Mouse (Mus musculus): ENCODE measurements around the gene Tnik. TPM values are rescaled to one million over a fixed set of nuclear protein-coding genes. Genes with fewer than 3 reads are reported as not detected.

The Tnik gene
- polyA plus RNA-seq, 1 experiment from 2014 or later, result 47.3 TPM

GRCm38 (mm10) chr3:28696162-28696561 lies 433.1 kb downstream of the Tnik start:
- Histone ChIP-seq H3K27ac (no peak overlapping the region), H3K4me3 (no peak overlapping the region), H3K27me3 (no peaks in the 10 kb centered on the region; the same call in 1 of the 2 replicates), H3K9ac (no peak overlapping the region), H3K4me1 (no peaks in the 10 kb centered on the region), H3K4me2 (replicated peaks) (no peak overlapping the region), H3K9me3 (replicated peaks) (no peaks in the 10 kb centered on the region), H3K36me3 (no peaks in the 10 kb centered on the region)
- ATAC-seq (ENCODE audit: low FRiP score), result no peak
- 78% methylated on average over 10 of the region's 10 CpGs for WGBS

DNA sequence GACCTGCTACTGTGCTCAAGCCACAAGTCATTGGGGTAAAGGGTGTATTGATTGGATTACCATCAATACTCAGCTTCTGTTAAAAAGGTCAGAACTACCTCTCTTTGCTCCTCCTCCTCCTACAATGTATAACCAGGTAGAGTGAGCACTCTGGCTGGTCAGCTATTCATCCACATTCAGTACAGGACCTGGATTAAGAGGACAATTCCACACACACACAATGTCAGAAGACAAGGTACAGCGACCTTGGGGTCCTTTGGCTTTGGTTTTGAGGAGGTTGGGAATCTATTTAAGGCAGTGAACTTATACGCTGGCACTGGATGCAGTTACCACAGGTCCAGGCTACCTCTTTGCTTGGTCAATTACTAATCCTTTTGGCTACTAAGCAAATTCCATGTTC lies 434.8 kb downstream of the Tnik start, which contains the start of gene Slc2a2:
Gene Slc2a2 (plus strand): TSS at position 107 of the 400 bp plus-strand sequence.
- no peak for ATAC-seq (ENCODE audit: low FRiP score)
- Histone ChIP-seq H3K27ac (no peak within 1 kb of the TSS), H3K4me3 (no peak within 1 kb of the TSS), H3K27me3 (no peaks in the 10 kb centered on the region; the same call in 1 of the 2 replicates), H3K4me2 (replicated peaks) (no peak within 1 kb of the TSS), H3K9me3 (replicated peaks) (no peaks in the 10 kb centered on the region), H3K9ac (no peak within 1 kb of the TSS), H3K36me3 (no peaks in the 10 kb centered on the region), H3K4me1 (no peaks in the 10 kb centered on the region)
- 90% methylated on average over 2 of the region's 2 CpGs for WGBS

- H3K27me3 ChIP-seq, result no peaks in the 10 kb centered on the region; the same call in 1 of the 2 replicates
- H3K4me3 ChIP-seq, result no peak overlapping the region
- H3K9me3 ChIP-seq (replicated peaks), result no peaks in the 10 kb centered on the region
- no peak overlapping the region for H3K27ac ChIP-seq
- H3K4me1 ChIP-seq, result no peaks in the 10 kb centered on the region
- H3K36me3 ChIP-seq, result no peaks in the 10 kb centered on the region
- WGBS, result 65% methylated on average over 4 of the region's 4 CpGs
- no peak overlapping the region for H3K9ac ChIP-seq
- ATAC-seq (ENCODE audit: low FRiP score), result no peak
- H3K4me2 ChIP-seq (replicated peaks), result no peak overlapping the region
Observed at GRCm38 (mm10) chr3:28699601-28700000, 436.6 kb downstream of the Tnik start.

DNA sequence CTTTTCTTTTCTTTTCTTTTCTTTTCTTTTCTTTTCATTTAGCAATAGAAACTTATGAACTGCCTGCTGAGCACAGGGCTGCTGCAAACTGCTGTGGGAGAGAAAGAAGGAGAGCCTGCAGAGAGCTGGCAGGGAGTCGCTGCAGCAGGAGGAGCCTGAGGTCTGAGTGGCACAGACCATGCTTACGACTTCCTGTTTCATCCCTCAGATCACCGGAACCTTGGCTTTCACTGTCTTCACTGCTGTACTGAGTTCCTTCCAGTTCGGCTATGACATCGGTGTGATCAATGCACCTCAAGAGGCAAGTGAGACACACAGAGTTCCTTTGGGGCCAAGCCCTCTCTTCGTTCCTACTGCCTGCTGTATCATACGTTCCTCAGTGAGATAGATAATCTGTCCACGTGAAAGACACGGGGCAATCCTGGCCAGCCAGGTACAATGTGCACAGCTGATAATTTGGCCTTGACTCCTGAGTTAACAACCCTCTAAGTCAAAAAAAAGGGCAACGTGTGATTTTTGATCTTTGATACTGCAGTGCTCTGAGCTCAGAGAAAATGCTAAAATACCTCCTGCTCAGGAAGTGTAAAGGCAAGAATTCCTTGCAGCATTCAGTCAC lies 442.6 kb downstream of the Tnik start:
- ATAC-seq (ENCODE audit: low FRiP score), result no peak
- Histone ChIP-seq H3K27me3 (no peaks in the 10 kb centered on the region), H3K4me1 (no peaks in the 10 kb centered on the region), H3K4me3 (no peak overlapping the region), H3K27ac (no peak overlapping the region), H3K9ac (no peak overlapping the region), H3K9me3 (replicated peaks) (no peaks in the 10 kb centered on the region), H3K4me2 (replicated peaks) (no peak overlapping the region), H3K36me3 (no peaks in the 10 kb centered on the region)
- 75% methylated on average over 10 of the region's 10 CpGs for WGBS

DNA sequence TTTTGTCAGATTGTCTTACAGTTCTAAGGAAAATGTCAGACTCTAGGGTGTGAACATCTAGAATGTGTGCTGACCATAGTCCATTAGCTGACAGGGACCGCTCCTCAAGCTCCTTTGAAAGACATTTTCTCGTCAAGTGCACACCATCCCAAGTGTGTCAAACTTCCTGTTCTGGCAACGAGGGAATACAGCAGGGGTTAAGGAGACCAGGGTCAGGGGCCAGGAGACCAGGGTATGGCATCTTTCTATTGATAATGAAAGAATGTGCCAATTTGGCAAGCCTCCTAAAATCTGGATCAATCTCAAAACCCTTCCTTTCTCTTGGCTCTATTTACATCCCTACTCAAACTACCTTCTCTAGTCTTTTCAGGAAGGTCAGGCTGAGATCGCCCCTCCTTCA lies 443.7 kb downstream of the Tnik start:
- no peaks in the 10 kb centered on the region for H3K27me3 ChIP-seq
- no peak overlapping the region for H3K4me3 ChIP-seq
- H3K4me2 ChIP-seq (replicated peaks), result no peak overlapping the region
- H3K36me3 ChIP-seq, result no peaks in the 10 kb centered on the region
- no peaks in the 10 kb centered on the region for H3K4me1 ChIP-seq
- H3K9ac ChIP-seq, result no peak overlapping the region
- H3K9me3 ChIP-seq (replicated peaks), result no peaks in the 10 kb centered on the region
- WGBS, result 73% methylated on average over 4 of the region's 4 CpGs
- no peak overlapping the region for H3K27ac ChIP-seq
- no peak for ATAC-seq (ENCODE audit: low FRiP score)

- no peak overlapping the region for H3K27ac ChIP-seq
- H3K4me2 ChIP-seq (replicated peaks), result no peak overlapping the region
- H3K27me3 ChIP-seq, result no peaks in the 10 kb centered on the region
- H3K9ac ChIP-seq, result no peak overlapping the region
- H3K4me3 ChIP-seq, result no peak overlapping the region
- H3K36me3 ChIP-seq, result no peaks in the 10 kb centered on the region
- no peaks in the 10 kb centered on the region for H3K4me1 ChIP-seq
- ATAC-seq (ENCODE audit: low FRiP score), result no peak
- H3K9me3 ChIP-seq (replicated peaks), result no peaks in the 10 kb centered on the region
- WGBS, result 84% methylated on average over 1 of the region's 1 CpGs
Observed at GRCm38 (mm10) chr3:28709740-28710139, 446.7 kb downstream of the Tnik start.

DNA sequence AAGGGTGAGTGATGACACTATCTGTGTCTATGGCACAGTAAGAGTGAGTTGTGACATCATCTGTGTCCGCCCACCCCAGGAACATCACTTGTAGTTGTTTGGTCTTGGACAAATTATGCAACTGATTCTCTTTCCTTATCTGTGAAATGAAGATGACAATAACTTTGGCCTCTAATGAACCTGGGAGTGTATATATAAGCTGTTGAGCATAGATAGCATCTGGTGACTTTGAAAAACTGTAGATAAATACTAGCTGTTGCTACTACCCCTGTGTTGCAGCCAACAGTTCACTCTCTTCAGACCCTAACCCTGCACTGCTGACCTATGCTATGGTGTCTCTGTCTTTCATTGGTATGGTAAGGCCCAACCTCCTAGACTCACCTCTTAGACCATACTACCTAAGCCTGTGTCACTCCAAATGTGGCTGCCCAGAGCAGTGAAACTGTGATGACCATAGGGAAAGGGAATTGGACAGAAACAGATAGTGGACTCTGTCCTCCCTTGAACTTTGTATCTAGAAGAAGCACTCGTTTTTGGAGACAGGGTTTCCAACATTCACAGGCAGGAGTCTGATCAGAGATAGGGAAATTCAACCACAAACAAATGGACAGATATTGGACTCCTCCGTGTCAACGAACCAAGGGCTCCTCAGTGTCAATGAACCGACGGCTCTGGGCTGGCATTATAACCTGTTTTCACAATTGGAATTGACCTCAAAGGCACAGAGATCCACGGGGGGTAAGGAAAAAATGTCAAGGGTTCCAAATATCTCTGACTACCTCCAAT lies 451.1 kb downstream of the Tnik start:
- 75% methylated on average over 7 of the region's 7 CpGs for WGBS
- no peaks in the 10 kb centered on the region for H3K27me3 ChIP-seq
- H3K27ac ChIP-seq, result no peak overlapping the region
- no peak overlapping the region for H3K4me3 ChIP-seq
- H3K9ac ChIP-seq, result no peak overlapping the region
- no peaks in the 10 kb centered on the region for H3K36me3 ChIP-seq
- H3K4me1 ChIP-seq, result no peaks in the 10 kb centered on the region
- no peak for ATAC-seq (ENCODE audit: low FRiP score)
- no peaks in the 10 kb centered on the region for H3K9me3 ChIP-seq (replicated peaks)
- H3K4me2 ChIP-seq (replicated peaks), result no peak overlapping the region

GRCm38 (mm10) chr3:28718521-28718920 lies 455.5 kb downstream of the Tnik start:
- Histone ChIP-seq H3K27me3 (no peaks in the 10 kb centered on the region), H3K9ac (no peak overlapping the region), H3K36me3 (no peaks in the 10 kb centered on the region), H3K9me3 (replicated peaks) (no peaks in the 10 kb centered on the region), H3K4me2 (replicated peaks) (no peak overlapping the region), H3K4me1 (no peaks in the 10 kb centered on the region), H3K4me3 (no peak overlapping the region), H3K27ac (no peak overlapping the region)
- ATAC-seq (ENCODE audit: low FRiP score), result no peak
- WGBS, result 88% methylated on average over 2 of the region's 2 CpGs

DNA sequence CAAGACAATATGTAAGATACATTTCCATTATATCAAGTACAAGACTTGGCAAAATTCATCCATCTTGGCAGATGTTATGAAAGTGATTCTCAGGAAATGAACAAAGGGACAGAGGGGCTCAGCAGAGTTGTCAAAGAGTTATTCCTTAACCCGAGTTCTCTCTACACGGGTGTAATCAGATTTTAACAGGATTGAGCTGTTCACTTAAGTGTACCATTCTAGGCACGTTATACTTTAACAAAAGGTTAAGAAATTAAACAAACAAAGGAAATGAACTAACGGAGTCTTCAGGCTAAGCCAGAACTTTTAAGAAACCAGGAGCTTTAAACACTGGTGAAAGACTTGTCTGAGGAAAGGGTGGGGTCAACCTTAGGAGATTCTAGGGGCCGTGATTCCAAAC lies 458.2 kb downstream of the Tnik start:
- Histone ChIP-seq H3K4me2 (replicated peaks) (no peak overlapping the region), H3K4me3 (no peak overlapping the region)

DNA sequence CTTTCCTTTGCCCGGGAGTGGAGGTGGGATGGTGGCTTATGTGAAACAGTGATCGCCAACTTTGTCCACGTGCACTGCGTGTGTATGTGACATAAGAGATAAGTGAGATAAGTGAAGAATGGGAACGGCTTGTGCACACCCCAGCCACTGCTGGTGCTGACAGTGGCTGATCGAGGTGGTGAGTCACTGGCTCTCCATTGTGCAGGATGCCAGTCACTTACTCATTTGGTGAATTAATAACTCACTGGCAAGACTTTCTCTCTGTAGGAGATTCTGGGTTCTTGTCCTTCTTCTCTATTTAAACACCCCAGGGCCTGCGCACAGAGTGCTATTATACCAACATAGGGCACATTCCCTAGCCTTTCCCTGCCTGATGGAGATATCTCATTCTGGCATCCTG lies 458.8 kb downstream of the Tnik start:
- Histone ChIP-seq H3K4me2 (replicated peaks) (no peak overlapping the region), H3K9me3 (replicated peaks) (no peaks in the 10 kb centered on the region), H3K36me3 (no peaks in the 10 kb centered on the region), H3K27me3 (no peaks in the 10 kb centered on the region), H3K4me1 (no peaks in the 10 kb centered on the region), H3K9ac (no peak overlapping the region), H3K27ac (no peak overlapping the region), H3K4me3 (no peak overlapping the region)
- ATAC-seq (ENCODE audit: low FRiP score), result no peak
- WGBS, result 86% methylated on average over 7 of the region's 7 CpGs

More for the DNA sequence above, 458.2 kb downstream of the Tnik start:
- no peak for ATAC-seq (ENCODE audit: low FRiP score)
- Histone ChIP-seq H3K9ac (no peak overlapping the region), H3K27me3 (no peaks in the 10 kb centered on the region), H3K4me1 (no peaks in the 10 kb centered on the region), H3K27ac (no peak overlapping the region), H3K36me3 (no peaks in the 10 kb centered on the region), H3K9me3 (replicated peaks) (no peaks in the 10 kb centered on the region)
- WGBS, result 83% methylated on average over 5 of the region's 5 CpGs

- no peak overlapping the region for H3K9ac ChIP-seq
- no peak overlapping the region for H3K4me3 ChIP-seq
- no peaks in the 10 kb centered on the region for H3K4me1 ChIP-seq
- no peak for ATAC-seq (ENCODE audit: low FRiP score)
- H3K9me3 ChIP-seq (replicated peaks), result no peaks in the 10 kb centered on the region
- H3K27me3 ChIP-seq, result no peaks in the 10 kb centered on the region
- H3K4me2 ChIP-seq (replicated peaks), result no peak overlapping the region
- no peaks in the 10 kb centered on the region for H3K36me3 ChIP-seq
- no peak overlapping the region for H3K27ac ChIP-seq
Observed at GRCm38 (mm10) chr3:28722531-28722930, 459.5 kb downstream of the Tnik start.

DNA sequence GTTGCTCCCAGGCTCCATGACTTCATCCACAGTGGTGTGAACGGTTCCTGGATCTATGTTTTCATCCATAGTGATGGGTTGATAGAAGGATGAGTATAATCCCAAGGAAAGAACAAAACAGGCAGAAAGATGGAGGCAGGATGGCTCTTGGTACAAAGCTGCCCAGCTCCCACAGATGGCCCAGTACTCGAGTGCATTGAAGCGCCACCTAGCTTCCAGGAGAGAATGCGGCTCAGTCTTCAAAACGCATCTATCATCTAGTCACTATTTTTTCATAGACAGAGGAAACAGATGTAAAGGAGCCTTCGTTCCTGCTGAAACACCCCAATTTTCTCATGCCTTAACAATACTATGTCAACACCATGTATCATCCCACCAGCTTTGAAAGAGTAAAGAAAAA lies 460.5 kb downstream of the Tnik start:
- Histone ChIP-seq H3K9me3 (replicated peaks) (no peaks in the 10 kb centered on the region), H3K27me3 (no peaks in the 10 kb centered on the region), H3K4me2 (replicated peaks) (no peak overlapping the region), H3K36me3 (no peaks in the 10 kb centered on the region), H3K27ac (no peak overlapping the region), H3K4me3 (no peak overlapping the region), H3K4me1 (no peaks in the 10 kb centered on the region), H3K9ac (no peak overlapping the region)
- WGBS, result 65% methylated on average over 6 of the region's 6 CpGs
- ATAC-seq (ENCODE audit: low FRiP score), result no peak

- 90% methylated on average over 13 of the region's 13 CpGs for WGBS
- no peaks in the 10 kb centered on the region for H3K27me3 ChIP-seq
- ATAC-seq (ENCODE audit: low FRiP score), result no peak
Observed at GRCm38 (mm10) chr3:28725203-28725602, 462.2 kb downstream of the Tnik start.

More at GRCm38 (mm10) chr3:28725203-28725602, 462.2 kb downstream of the Tnik start:
- Histone ChIP-seq H3K36me3 (no peaks in the 10 kb centered on the region), H3K27ac (no peak overlapping the region), H3K9me3 (replicated peaks) (no peaks in the 10 kb centered on the region), H3K4me2 (replicated peaks) (no peak overlapping the region), H3K4me1 (no peaks in the 10 kb centered on the region), H3K9ac (no peak overlapping the region), H3K4me3 (no peak overlapping the region)
